Mouse (Mus musculus): ENCODE results near the gene Polr1e. TPM values are rescaled to one million over a fixed set of nuclear protein-coding genes. Genes with fewer than 3 reads are reported as not detected.

Gene Polr1e
- total and polyA plus RNA-seq, 3 experiments: 37.2 to 87.7 (median 78.6) TPM

- Histone ChIP-seq H3K79me2 (replicated peaks; ENCODE audit: control insufficient read depth, extremely low read depth, insufficient read depth, poor library complexity, severe bottlenecking) (peaks cover 3% of the 10 kb centered on the region; the same call in 1 of the 2 replicates), H3K4me2 (ENCODE audit: insufficient read depth, low read depth, poor library complexity, severe bottlenecking) (no peak overlapping the region), H3K4me1 (ENCODE audit: control insufficient read depth in 1 of 2, insufficient read depth in 2 of 2) (peaks cover 0 to 32% of the 10 kb centered on the region in 2 experiments; a peak in 2 of 4 replicates), H3K27ac (ENCODE audit: insufficient read depth, low read depth) (no peak overlapping the region), H3K36me3 (replicated peaks in 1 of 2; ENCODE audit: control insufficient read depth in 1 of 2, insufficient read depth in 1 of 2, low read length in 1 of 2) (peaks cover 44 to 57% of the 10 kb centered on the region in 2 experiments), H3K9ac (ENCODE audit: insufficient read depth, low read depth) (no peak overlapping the region), H3K4me3 (replicated peaks in 1 of 3; ENCODE audit: low read depth in 2 of 3, low read length in 2 of 3, poor library complexity in 1 of 3) (no peak overlapping the region), H3K9me3 (replicated peaks; ENCODE audit: low read length) (no peaks in the 10 kb centered on the region), H3K27me3 (replicated peaks) (no peaks in the 10 kb centered on the region)
- no peak for TF ChIP-seq ZKSCAN1 (IDR thresholded peaks at IDR 0.05; ENCODE audit: borderline replicate concordance, low read depth, low read length)
- TF ChIP-seq POLR2AphosphoS2 (IDR thresholded peaks at IDR 0.05; ENCODE audit: low read depth, low read length): no peak
- TF ChIP-seq EP300 (IDR thresholded peaks at IDR 0.05; ENCODE audit: low read length): no peak
- no peak for TF ChIP-seq JUN (IDR thresholded peaks at IDR 0.05; ENCODE audit: insufficient read depth, low read depth, low read length)
- TF ChIP-seq CHD1 (IDR thresholded peaks at IDR 0.05; ENCODE audit: low read depth, low read length): no peak
- TF ChIP-seq ETS1 (conservative IDR thresholded peaks at IDR 0.05; ENCODE audit: low read depth, low read length): no peak
- no peak for TF ChIP-seq ZNF384 (IDR thresholded peaks at IDR 0.05; ENCODE audit: low read depth, low read length)
- TF ChIP-seq UBTF (IDR thresholded peaks at IDR 0.05; ENCODE audit: low read depth, low read length): no peak
- TF ChIP-seq MAZ (IDR thresholded peaks at IDR 0.05; ENCODE audit: low read depth, low read length): no peak
- TF ChIP-seq USF1 (IDR thresholded peaks at IDR 0.05; ENCODE audit: low read depth, low read length): no peak
- no peak for TF ChIP-seq CTCF (conservative IDR thresholded peaks at IDR 0.05 in 1 of 2, IDR thresholded peaks at IDR 0.05 in 1 of 2; ENCODE audit: low read depth in 2 of 2, low read length in 2 of 2)
- TF ChIP-seq MEF2A (IDR thresholded peaks at IDR 0.05; ENCODE audit: borderline replicate concordance, low read depth, low read length): no peak
- no peak for TF ChIP-seq MAFK (IDR thresholded peaks at IDR 0.05; ENCODE audit: insufficient replicate concordance, low read length)
- no peak for TF ChIP-seq RCOR1 (conservative IDR thresholded peaks at IDR 0.05; ENCODE audit: low read depth, low read length)
- in situ Hi-C loops (cut with MboI; ENCODE audit: low pct_ligation_motif_present, low pct_unique_long_range_greater_than_20kb, low sequenced_read_pairs): no loop called here
- DNase-seq (ENCODE audit: extremely low read depth): no peak
- dilution Hi-C loops (cut with MboI; ENCODE audit: extremely low pct_ligation_motif_present, extremely low pct_unique_long_range_greater_than_20kb, low sequenced_read_pairs): no loop called here
Observed at GRCm38 (mm10) chr4:44994776-44995175, 23.6 kb upstream of the Polr1e start.

- Histone ChIP-seq H3K4me3 (replicated peaks in 1 of 3; ENCODE audit: low read depth in 2 of 3, low read length in 2 of 3, poor library complexity in 1 of 3) (no peak overlapping the region), H3K79me2 (replicated peaks; ENCODE audit: control insufficient read depth, extremely low read depth, insufficient read depth, poor library complexity, severe bottlenecking) (peaks cover 9% of the 10 kb centered on the region; the same call in 1 of the 2 replicates), H3K9me3 (replicated peaks; ENCODE audit: low read length) (no peaks in the 10 kb centered on the region), H3K27me3 (replicated peaks) (no peaks in the 10 kb centered on the region), H3K36me3 (replicated peaks in 1 of 2; ENCODE audit: control insufficient read depth in 1 of 2, insufficient read depth in 1 of 2, low read length in 1 of 2) (peaks cover 19 to 44% of the 10 kb centered on the region in 2 experiments), H3K27ac (ENCODE audit: insufficient read depth, low read depth) (no peak overlapping the region), H3K4me1 (ENCODE audit: control insufficient read depth in 1 of 2, insufficient read depth in 2 of 2) (peaks cover 0 to 44% of the 10 kb centered on the region in 2 experiments; a peak in 2 of 4 replicates), H3K4me2 (ENCODE audit: insufficient read depth, low read depth, poor library complexity, severe bottlenecking) (no peak overlapping the region), H3K9ac (ENCODE audit: insufficient read depth, low read depth) (no peak overlapping the region)
- in situ Hi-C loops (cut with MboI; ENCODE audit: low pct_ligation_motif_present, low pct_unique_long_range_greater_than_20kb, low sequenced_read_pairs): no loop called here
- DNase-seq (ENCODE audit: extremely low read depth): no peak
- TF ChIP-seq NRF1 (IDR thresholded peaks at IDR 0.05; ENCODE audit: low read depth, low read length) (no peak), IRF4 (IDR thresholded peaks at IDR 0.05; ENCODE audit: low read depth, low read length) (no peak), NELFE (IDR thresholded peaks at IDR 0.05; ENCODE audit: low read depth, low read length) (no peak), RCOR1 (conservative IDR thresholded peaks at IDR 0.05; ENCODE audit: low read depth, low read length) (no peak)
- dilution Hi-C loops (cut with MboI; ENCODE audit: extremely low pct_ligation_motif_present, extremely low pct_unique_long_range_greater_than_20kb, low sequenced_read_pairs): no loop called here
Observed at GRCm38 (mm10) chr4:44998071-44998470, 20.3 kb upstream of the Polr1e start.
